Mouse (Mus musculus) lung, adult 2 months (tissue): Measurements from ENCODE around the gene 1700067P10Rik.
A peak's percentile ranks its signal among the peaks of the same experiment; 100 is the strongest.

ENCODE experiments used
- CTCF ChIP-seq: fragments of 200-500 bp; IDR thresholded peaks from 2 replicates; pipeline ENCODE4 v1.5.1; 2011; ENCODE audit warnings: mild to moderate bottlenecking, low read length, control low read depth; ENCODE audit not compliant: insufficient read depth
- POLR2A ChIP-seq: fragments of 200-500 bp; IDR thresholded peaks from 2 replicates; pipeline ENCODE4 v1.6.1; 2011; ENCODE audit warnings: low read depth, mild to moderate bottlenecking, control low read depth, low read length, borderline replicate concordance; ENCODE audit errors: extremely low read depth

DNA sequence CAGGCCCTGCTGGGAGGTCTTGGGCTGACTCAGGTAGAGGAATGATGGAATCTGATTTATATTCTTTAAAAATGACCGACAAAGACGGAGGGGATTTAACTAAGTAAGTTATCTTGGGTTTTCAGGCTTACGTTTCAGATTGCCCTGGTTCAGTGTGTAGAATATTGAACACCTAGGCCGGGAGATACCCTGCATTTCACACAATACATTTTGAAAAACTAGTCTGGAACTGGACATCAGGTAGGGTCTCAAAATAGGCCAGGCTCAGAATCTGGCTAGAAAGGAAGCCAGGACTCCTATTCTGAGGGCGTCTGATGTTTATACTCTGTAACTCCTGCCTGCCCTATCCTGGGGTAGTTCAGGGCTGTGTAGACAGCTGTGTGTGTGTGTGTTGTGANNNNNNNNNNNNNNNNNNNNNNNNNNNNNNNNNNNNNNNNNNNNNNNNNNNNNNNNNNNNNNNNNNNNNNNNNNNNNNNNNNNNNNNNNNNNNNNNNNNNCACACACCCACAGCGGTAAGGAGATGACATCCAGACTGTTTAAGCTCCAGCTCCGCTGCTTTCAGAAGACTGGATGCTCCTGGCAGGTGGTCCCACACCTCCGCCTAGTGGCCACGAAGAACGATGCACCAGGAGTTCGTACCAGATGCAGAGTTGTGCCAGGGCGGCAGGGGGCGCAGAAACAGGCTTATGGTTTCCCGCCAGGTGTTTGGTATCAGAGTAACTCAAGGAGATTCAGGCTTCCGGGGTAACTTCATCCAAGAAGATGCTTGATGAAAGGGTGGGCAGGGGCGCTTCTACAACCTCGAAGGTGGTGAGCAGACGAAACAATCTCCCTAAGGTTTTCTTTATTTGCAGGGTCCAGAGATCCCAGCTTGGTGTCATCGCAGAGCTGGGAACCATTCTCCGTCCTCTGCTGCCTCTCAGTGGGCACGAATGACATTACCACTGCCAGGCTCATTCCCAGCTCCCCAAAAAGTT lies 11.6 kb downstream of the 1700067P10Rik start:
- no peak for TF ChIP-seq POLR2A
- TF ChIP-seq CTCF, result peak; percentile 97
